Mouse (Mus musculus): ENCODE measurements at regions not wholly inside any gene's neighbourhood (a gene's known extent, or its start where the extent isn't known, plus 50 kb on each side); places are given as distances from the start of the nearest gene placed in this dataset.

GRCm38 (mm10) chr10:19463800-19464199 is 107.5 kb downstream of the Olig3 start:
- Histone ChIP-seq H3K36me3 (ENCODE audit: insufficient read depth) (no peaks in the 10 kb centered on the region), H3K4me3 (ENCODE audit: low read depth, low read length) (no peak overlapping the region), H3K9ac (no peak overlapping the region), H3K4me1 (ENCODE audit: insufficient read depth) (no peaks in the 10 kb centered on the region), H3K4me2 (ENCODE audit: low read depth) (no peak overlapping the region), H3K27ac (ENCODE audit: low read depth, low read length) (no peak overlapping the region), H3K27me3 (ENCODE audit: insufficient read depth, low read length) (peaks cover 4% of the 10 kb centered on the region), H3K9me3 (ENCODE audit: low read length) (no peaks in the 10 kb centered on the region)
- ATAC-seq: no peak
- 80% methylated on average over 3 of the region's 3 CpGs for WGBS
- no peak for DNase-seq
- TF ChIP-seq CTCF (IDR thresholded peaks at IDR 0.05; ENCODE audit: low read depth): no peak

- no peak for TF ChIP-seq CTCF (IDR thresholded peaks at IDR 0.05; ENCODE audit: low read depth)
- Histone ChIP-seq H3K4me2 (ENCODE audit: low read depth) (no peak overlapping the region), H3K9me3 (ENCODE audit: low read length) (no peaks in the 10 kb centered on the region), H3K9ac (no peak overlapping the region), H3K4me1 (ENCODE audit: insufficient read depth) (no peaks in the 10 kb centered on the region), H3K36me3 (ENCODE audit: insufficient read depth) (no peaks in the 10 kb centered on the region), H3K4me3 (ENCODE audit: low read depth, low read length) (no peak overlapping the region), H3K27me3 (ENCODE audit: insufficient read depth, low read length) (peaks cover 4% of the 10 kb centered on the region), H3K27ac (ENCODE audit: low read depth, low read length) (no peak overlapping the region)
- no peak for DNase-seq
- no peak for ATAC-seq
- 32% methylated on average over 5 of the region's 5 CpGs for WGBS
These were observed 108.2 kb downstream of the Olig3 start for GRCm38 (mm10) chr10:19464504-19464903.

- WGBS: 36% methylated on average over 9 of the region's 9 CpGs
- Histone ChIP-seq H3K27ac (ENCODE audit: low read depth, low read length) (no peak overlapping the region), H3K4me1 (ENCODE audit: insufficient read depth) (no peaks in the 10 kb centered on the region; the same call in 1 of the 2 replicates), H3K36me3 (ENCODE audit: insufficient read depth) (no peaks in the 10 kb centered on the region), H3K4me3 (ENCODE audit: low read depth, low read length) (no peak overlapping the region), H3K9ac (no peak overlapping the region), H3K9me3 (ENCODE audit: low read length) (no peaks in the 10 kb centered on the region), H3K27me3 (ENCODE audit: insufficient read depth, low read length) (peaks cover 7% of the 10 kb centered on the region; the same call in 1 of the 2 replicates), H3K4me2 (ENCODE audit: low read depth) (no peak overlapping the region)
- ATAC-seq (peak; percentile 95), DNase-seq (peak; percentile 87)
- no peak for TF ChIP-seq CTCF (IDR thresholded peaks at IDR 0.05; ENCODE audit: low read depth)
These were observed 115.2 kb downstream of the Olig3 start for GRCm38 (mm10) chr10:19471349-19472040.

- Histone ChIP-seq H3K4me1 (ENCODE audit: insufficient read depth) (no peaks in the 10 kb centered on the region; the same call in 1 of the 2 replicates), H3K27me3 (ENCODE audit: insufficient read depth, low read length) (peaks cover 7% of the 10 kb centered on the region; the same call in 1 of the 2 replicates), H3K9me3 (ENCODE audit: low read length) (no peaks in the 10 kb centered on the region), H3K36me3 (ENCODE audit: insufficient read depth) (no peaks in the 10 kb centered on the region), H3K4me2 (ENCODE audit: low read depth) (no peak overlapping the region), H3K4me3 (ENCODE audit: low read depth, low read length) (no peak overlapping the region), H3K9ac (no peak overlapping the region), H3K27ac (ENCODE audit: low read depth, low read length) (no peak overlapping the region)
- TF ChIP-seq CTCF (IDR thresholded peaks at IDR 0.05; ENCODE audit: low read depth): no peak
- peak; percentile 5; the same call in 1 of the 2 replicates for ATAC-seq
- WGBS: 27% methylated on average over 6 of the region's 6 CpGs
- no peak for DNase-seq
These were observed 115.7 kb downstream of the Olig3 start for GRCm38 (mm10) chr10:19472066-19472465.

GRCm38 (mm10) chr10:19472949-19473535 is 116.7 kb downstream of the Olig3 start:
- TF ChIP-seq CTCF (IDR thresholded peaks at IDR 0.05; ENCODE audit: low read depth): no peak
- no peak overlapping the region for H3K9ac ChIP-seq
- no peak for ATAC-seq
- H3K9me3 ChIP-seq (ENCODE audit: low read length): no peaks in the 10 kb centered on the region
- H3K27me3 ChIP-seq (ENCODE audit: insufficient read depth, low read length): peaks cover 7% of the 10 kb centered on the region; the same call in 1 of the 2 replicates
- no peak overlapping the region for H3K27ac ChIP-seq (ENCODE audit: low read depth, low read length)
- H3K4me1 ChIP-seq (ENCODE audit: insufficient read depth): no peaks in the 10 kb centered on the region; the same call in 1 of the 2 replicates
- no peak overlapping the region for H3K4me3 ChIP-seq (ENCODE audit: low read depth, low read length)
- DNase-seq: no peak
- no peaks in the 10 kb centered on the region for H3K36me3 ChIP-seq (ENCODE audit: insufficient read depth)
- 65% methylated on average over 3 of the region's 3 CpGs for WGBS
- no peak overlapping the region for H3K4me2 ChIP-seq (ENCODE audit: low read depth)

GRCm38 (mm10) chr10:19485537-19486135 is 106.1 kb upstream of the Ifngr1 start:
- no peak for ATAC-seq
- H3K4me2 ChIP-seq (ENCODE audit: low read depth): no peak overlapping the region

GRCm38 (mm10) chr10:19490500-19490899 is 101.2 kb upstream of the Ifngr1 start:
- H3K36me3 ChIP-seq (ENCODE audit: insufficient read depth): no peaks in the 10 kb centered on the region
- H3K27me3 ChIP-seq (ENCODE audit: insufficient read depth, low read length): peaks cover 9% of the 10 kb centered on the region
- DNase-seq (no peak), ATAC-seq (no peak)
- no peak overlapping the region for H3K9ac ChIP-seq
- H3K4me3 ChIP-seq (ENCODE audit: low read depth, low read length): no peak overlapping the region
- no peaks in the 10 kb centered on the region for H3K4me1 ChIP-seq (ENCODE audit: insufficient read depth)
- H3K9me3 ChIP-seq (ENCODE audit: low read length): no peaks in the 10 kb centered on the region
- 50% methylated on average over 8 of the region's 8 CpGs for WGBS
- TF ChIP-seq CTCF (IDR thresholded peaks at IDR 0.05; ENCODE audit: low read depth): no peak
- no peak overlapping the region for H3K27ac ChIP-seq (ENCODE audit: low read depth, low read length)
- no peak overlapping the region for H3K4me2 ChIP-seq (ENCODE audit: low read depth)

More at GRCm38 (mm10) chr10:19485537-19486135, 106.1 kb upstream of the Ifngr1 start:
- 57% methylated on average over 15 of the region's 15 CpGs for WGBS
- no peak for DNase-seq
- Histone ChIP-seq H3K9me3 (ENCODE audit: low read length) (no peaks in the 10 kb centered on the region), H3K4me3 (ENCODE audit: low read depth, low read length) (no peak overlapping the region), H3K36me3 (ENCODE audit: insufficient read depth) (no peaks in the 10 kb centered on the region), H3K9ac (no peak overlapping the region), H3K4me1 (ENCODE audit: insufficient read depth) (no peaks in the 10 kb centered on the region), H3K27ac (ENCODE audit: low read depth, low read length) (no peak overlapping the region), H3K27me3 (ENCODE audit: insufficient read depth, low read length) (peaks cover 3% of the 10 kb centered on the region; the same call in 1 of the 2 replicates)
- no peak for TF ChIP-seq CTCF (IDR thresholded peaks at IDR 0.05; ENCODE audit: low read depth)
